Mouse (Mus musculus) right cerebral cortex, postnatal 4 days (tissue): ENCODE measurements around the gene Tnfaip3.

Experiments
- DNase-seq: peaks from one replicate; pipeline ENCODE4 v3.0.0-alpha.2; 2022

The Tnfaip3 gene

GRCm38 (mm10) chr10:18959777-18960492 is 55.5 kb downstream of the Tnfaip3 start:
- no peak for DNase-seq

- no peak for DNase-seq
These were observed 61.8 kb downstream of the Tnfaip3 start for GRCm38 (mm10) chr10:18953706-18954071.

DNA sequence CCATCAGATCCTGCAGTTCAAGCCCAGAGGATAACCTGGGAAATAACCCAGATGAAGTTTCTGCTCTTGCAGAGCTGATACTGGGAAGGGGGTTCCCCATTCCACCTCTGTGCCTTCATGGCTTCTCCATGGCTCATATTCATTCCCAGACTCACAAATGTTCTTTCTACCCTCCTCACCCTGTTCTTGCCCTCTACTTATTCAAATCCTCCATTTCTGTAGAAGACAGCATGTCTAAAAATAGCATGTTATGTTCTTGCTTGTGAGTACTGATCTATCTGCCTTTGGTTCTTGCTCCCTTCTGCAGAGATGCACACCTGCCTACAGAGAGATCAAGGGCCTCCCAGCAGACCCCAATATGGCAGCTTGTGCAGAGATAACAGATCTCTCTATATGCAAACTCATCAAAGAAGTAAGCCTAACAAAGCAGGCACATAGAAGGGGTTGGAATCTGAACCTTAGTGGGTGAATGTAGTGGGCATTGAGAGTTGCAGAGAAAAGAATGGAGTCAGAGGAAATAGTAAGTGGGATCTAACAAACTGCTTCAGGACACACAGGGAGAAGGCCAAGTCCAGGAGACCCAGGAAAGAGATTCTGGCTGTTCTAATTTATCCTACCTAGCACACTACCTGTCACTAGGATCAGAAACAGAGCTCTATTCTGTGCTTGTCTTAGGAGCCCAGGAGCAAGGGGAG is 62.3 kb downstream of the Tnfaip3 start:
- DNase-seq, result no peak
